Mouse (Mus musculus): ENCODE data around the gene Rufy3.
A peak's percentile ranks its signal among the peaks of the same experiment; 100 is the strongest.
"Not testable (repeated sequence)": the region's sequence is repeated elsewhere in the genome, so short reads cannot be mapped to it uniquely, and the experiment has no call there.

Gene Rufy3

DNA sequence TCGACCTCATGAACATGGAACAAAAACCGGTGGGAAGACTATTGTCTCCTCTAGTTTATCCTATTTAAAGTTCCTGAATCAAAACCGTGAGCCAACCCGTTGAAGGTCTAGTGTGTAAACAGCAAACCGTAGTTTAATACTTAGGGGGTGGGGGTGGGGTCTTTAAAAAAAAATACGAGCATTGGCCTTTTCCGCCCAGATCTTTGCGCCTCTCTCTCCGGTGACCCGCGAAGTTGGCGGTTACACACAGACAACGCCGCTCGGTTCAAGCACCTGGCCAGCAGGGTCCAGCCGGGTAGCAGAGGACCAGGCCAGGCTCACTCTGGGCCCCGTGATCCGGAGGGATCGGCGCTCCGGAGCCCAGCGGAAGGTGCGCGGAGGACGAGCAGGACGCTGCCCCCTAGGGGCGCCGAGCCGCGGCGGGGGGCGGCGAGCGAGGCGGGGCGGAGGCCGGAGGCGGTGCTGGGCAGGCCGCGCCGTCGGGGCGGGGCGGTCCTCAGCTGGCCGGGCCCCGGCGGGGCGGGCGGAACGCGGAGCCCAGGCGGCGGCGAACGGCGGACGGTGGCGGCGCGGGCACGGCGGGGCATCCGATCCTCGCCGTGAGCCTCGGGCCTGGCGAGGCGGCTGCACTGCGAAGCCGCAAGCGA lies at the start of gene Rufy3:
Gene Rufy3, plus strand, starts transcription at position 540 of the 647 bp plus-strand sequence.
- DNase-seq (ENCODE audit: low read depth) = peak; percentile 49

DNA sequence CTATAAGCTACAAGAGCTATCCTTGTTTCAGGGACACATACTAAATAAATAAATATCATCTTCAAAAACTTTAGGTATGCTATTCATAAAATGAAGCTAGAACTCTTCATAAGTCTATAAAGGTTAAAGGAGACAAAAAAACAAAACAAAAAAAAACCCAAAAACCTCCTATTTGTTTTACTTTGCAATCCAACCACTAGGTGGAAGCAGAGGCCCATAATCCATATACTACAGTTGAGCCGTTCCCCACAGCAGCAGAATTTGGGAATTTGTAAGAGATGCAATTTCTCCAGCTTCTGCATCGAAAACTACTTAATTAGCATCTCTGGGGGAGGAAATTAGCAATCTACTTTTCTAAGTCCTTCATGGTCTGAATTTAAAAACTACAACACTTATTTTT lies 45.6 kb upstream of the Rufy3 start:
- DNase-seq (ENCODE audit: low read depth) = peak; percentile 31

DNA sequence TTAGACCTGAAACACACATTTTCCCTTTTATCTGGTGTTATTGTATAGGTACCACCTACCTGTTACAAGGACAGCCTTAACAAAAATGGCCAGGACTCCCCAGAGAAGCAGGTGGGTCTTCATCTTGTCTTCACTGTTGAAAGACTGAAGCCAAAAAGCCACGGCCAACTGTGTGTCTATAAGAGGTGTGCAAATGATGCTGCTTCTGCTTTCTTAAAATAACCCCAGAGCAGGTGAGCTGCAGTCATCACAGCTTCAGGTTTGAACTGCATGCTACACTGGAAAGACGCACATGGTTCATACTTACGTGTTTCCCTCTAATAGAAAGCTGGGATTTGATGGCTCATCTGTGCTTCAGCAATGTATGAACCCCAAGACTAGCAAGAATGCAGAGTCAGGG lies 37.2 kb upstream of the Rufy3 start, which contains the start of gene Jchain:
Gene Jchain, minus strand, starts transcription at position 235 of the 400 bp plus-strand sequence.
- DNase-seq (ENCODE audit: low read depth) = no peak

DNA sequence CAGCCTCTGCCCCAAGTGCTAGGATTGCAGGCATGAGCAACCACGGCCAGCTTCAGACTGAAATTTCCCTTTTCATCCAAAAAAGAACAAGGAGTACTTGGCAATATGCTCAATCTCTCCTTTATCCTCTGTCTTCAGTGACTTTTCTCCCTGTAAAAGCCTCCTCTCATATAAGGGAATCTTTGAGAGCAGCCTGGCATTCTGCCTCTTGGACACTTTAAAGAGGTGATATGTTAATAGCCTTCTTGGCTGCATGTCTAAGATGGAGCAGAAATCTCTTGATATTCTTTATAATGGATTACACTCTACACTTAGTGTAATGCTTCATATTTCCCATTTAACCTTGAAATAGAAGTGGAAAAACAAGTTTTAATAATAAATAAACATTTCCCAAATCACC lies 33.9 kb upstream of the Rufy3 start:
- DNase-seq (ENCODE audit: low read depth) = no peak

DNA sequence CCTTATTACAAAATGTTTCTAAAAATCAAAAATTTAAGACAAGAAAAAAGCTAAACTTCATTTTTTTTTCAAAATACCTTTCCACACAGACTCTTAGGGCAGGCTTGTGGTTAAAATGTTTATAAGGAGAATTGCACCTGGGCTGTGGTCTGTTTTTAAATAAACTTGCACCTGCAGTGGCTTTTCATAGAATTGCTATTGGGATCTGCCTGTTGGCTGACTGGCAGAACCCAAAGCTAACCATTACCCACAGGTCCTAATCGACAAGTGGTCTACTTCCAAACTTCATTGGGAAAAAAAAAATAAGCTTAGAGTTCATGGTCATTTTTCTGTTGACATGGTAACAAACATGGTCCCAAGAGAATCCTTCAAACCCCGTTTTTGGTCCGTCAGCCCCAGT lies 30.1 kb upstream of the Rufy3 start:
- no peak for DNase-seq (ENCODE audit: low read depth)

DNA sequence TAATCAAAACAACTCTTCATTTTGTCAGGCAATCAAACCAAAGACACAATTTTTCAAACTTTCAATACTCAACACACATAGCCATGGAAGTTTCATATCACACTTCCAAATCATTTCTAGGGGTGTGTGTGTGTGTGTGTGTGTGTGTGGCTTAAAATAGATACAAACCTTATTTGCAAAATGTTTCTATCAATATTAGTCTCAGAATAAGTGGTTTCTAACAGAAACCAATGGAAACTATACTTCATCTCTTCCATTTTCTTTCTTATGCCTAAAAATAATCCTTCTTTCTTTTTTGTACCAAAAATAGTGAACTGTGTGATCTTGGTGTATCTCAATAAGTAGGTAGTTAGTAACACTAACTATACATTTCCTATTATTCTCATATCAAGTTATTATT lies 24.0 kb upstream of the Rufy3 start:
- DNase-seq (ENCODE audit: low read depth) = no peak

DNA sequence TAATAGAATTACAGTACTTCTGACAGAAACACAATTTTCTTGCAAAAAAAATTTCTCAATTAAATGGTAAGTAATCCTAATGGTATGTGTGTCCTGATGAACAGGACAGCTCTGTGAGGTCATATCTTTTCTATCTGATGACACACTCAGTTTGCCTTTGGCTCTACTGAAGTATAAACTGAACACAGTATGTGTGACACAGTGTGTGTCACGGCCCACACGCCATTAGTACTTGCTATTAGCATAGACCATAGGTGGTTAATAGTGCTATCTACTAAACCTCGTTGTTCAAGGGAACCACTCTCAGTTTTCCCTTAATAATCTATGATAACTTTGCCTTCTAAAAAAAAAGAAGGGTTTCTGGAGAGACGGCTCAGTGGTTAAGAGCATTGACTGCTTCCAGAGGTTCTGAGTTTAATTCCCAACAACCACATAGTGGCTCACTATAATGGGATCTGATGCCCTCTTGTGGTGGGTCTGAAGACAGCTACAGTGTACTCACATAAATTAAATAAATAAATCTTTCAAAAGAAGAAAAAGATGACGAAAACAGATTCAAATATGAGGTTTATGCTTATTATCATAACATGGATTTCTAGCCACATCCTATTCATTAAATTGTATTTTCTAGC lies 22.1 kb upstream of the Rufy3 start:
- DNase-seq (ENCODE audit: low read depth) = no peak

DNA sequence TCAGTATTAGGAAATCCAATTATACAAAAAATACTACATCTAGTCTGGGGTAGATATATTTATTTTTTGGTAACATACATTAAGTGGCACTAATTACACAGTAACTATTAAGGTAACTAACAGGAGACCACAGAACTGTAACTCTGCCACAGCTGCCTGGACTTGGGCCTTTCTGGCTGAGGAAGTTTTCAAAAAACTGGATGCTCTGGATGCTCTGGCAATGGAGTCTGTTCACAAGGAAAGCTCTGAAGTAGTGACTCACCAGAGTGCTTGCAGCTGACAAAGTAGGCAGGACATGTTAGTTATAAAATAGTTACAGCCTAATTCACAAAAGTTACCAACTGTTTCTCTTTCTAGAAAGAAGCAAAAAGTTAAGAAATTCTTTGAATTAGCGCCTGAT lies 20.4 kb upstream of the Rufy3 start:
- DNase-seq (ENCODE audit: low read depth) = not testable (repeated sequence)

DNA sequence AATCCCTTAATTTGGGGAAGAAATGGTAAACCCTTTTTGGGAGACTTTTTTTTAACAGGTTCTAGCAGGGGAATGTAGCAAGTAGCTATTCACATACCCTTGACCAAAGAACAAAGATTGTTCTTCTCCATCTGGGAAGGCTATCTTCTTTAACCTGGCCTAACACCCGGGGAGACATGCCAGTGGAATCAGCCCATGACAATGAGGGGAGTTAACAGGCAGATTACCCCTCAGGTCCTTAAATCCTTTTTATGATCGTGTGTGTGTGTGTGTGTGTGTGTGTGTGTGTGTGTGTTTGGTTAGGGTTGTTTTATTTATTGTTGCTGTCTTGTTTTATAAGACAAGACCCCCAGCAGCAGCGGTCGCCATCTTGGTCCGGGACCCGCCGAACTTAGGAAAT lies 19.3 kb upstream of the Rufy3 start:
- no peak for DNase-seq (ENCODE audit: low read depth)

DNA sequence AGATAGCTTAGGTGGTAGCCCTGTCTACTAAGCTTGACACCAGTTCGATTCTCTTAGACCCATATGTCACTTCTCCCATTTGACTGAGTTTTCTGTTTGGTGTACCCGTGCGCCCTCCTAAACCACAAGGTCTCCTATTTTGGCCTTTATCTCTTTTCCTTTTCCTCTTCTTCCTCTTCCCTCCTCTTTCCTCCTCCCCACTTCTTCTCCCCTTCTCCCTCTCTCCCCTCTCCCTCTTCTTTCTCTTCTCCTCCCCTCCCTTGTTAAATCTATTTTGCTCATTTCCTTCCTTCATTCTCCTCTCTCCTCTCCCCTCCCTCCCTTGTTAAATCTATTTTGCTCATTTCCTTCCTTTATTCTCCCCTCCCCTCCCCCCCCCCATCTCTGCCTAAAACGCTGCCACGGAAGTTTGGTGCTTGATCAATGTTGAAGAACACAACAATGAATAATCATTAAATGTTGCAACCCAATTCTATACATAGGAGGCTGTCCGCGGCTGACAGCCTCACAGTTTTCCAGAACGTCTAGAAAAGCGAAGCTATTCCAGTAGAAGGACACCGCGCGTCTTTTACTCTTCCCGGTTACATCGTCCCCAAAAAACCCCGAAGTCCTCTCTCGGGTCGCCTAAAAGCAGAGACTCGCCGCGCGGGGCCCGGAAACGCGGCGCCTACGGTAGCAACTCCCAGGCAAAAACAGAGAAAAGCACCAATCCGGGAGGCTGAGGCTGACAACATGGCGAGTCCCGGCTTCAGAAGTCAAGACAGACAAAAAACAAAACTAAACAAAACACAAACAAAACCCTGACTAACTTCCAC lies 11.4 kb upstream of the Rufy3 start:
- DNase-seq (ENCODE audit: low read depth) = no peak

DNA sequence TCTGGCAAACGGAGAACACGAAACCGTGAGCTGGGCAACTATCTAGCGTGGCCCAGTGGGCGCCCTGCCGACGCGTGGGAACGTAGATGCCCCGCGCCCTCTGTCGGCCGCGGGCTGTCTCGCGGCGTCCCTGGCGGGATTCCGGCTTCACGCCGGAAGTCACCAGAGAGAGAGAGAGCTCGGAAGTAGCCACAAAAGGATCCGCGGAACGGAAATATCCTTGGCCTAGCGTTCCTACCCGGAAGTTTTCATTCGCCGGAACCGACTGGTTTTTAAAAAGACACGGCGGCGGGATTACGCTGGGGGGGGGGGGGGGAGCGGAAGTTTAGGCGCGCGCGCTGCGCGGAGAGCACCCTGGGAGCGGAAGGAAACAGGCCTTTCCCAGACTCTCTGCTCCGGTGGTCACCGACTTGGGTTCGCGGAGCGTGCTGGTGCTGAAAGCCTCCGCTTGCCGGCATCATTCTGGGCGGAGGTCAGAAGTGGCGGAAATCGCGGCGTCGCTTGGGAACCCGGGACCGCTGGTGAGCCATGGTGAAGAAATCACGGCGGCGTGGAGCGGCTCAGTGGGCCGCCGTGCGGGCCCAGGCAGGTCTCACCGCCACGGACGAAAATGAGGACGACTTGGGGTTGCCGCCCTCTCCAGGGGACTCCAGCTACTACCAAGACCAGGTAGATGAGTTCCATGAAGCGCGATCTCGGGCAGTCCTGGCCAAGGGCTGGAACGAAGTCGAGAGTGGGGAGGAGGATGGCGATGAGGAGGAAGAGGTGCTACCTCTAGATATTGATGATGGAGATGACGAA lies 10.6 kb upstream of the Rufy3 start, which contains the start of gene Utp3:
Gene Utp3, plus strand, starts transcription at position 377 of the 801 bp plus-strand sequence.
- DNase-seq (ENCODE audit: low read depth) = peak; percentile 99

DNA sequence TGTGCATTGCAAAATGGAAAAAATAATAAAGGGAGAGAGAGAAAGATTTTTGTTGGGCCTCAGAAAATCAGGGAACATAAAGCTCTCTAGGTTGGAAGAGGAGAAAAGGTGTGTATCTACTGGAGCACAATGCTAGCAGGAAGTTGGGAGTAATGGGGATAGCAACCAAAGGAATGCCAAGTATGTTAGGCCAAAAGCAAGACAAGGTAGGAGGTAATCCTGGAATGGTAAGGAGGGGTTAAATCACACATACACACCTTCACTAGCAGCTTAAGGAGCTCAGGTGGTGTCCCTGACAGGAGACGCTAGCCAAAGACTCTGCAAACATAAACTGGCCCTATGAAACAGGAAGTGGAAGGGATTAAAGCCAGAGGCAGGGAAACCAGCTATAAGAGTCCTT lies 5.8 kb upstream of the Rufy3 start:
- DNase-seq (ENCODE audit: low read depth) = no peak

DNA sequence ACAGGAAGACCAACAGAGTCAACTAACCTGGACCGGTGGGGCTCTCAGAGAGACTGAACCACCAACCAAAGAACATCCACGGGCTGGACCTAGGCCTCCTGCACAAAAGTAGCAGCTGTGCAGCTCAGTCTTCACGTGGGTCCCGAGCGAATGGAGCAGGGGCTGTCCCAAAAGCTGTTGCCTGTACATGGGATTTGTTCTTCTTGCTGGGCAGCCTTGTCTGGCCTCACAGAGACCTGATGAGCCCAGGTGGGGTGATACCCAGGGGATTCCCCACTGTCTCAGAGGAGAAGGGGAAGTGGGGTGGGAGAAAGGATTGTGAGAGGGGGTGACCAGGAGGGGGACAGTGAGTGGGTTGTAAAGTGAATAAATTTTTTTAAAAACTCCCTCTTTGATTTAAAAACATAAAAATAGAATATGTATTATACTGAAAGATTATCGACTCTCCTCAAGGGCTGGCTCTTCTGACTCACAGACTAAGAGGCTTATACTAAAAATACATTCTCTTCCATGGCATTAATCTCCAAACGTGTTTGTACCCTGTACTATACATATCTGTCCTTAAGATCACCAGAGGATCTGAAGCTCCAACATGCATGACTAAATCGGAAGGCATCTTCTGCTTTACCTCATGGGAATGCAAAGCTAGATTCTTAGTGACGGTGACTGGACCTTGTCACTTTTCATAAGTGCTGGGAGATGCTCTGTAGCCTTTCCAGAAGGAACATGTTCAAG lies 3.6 kb upstream of the Rufy3 start:
- DNase-seq (ENCODE audit: low read depth) = no peak

DNA sequence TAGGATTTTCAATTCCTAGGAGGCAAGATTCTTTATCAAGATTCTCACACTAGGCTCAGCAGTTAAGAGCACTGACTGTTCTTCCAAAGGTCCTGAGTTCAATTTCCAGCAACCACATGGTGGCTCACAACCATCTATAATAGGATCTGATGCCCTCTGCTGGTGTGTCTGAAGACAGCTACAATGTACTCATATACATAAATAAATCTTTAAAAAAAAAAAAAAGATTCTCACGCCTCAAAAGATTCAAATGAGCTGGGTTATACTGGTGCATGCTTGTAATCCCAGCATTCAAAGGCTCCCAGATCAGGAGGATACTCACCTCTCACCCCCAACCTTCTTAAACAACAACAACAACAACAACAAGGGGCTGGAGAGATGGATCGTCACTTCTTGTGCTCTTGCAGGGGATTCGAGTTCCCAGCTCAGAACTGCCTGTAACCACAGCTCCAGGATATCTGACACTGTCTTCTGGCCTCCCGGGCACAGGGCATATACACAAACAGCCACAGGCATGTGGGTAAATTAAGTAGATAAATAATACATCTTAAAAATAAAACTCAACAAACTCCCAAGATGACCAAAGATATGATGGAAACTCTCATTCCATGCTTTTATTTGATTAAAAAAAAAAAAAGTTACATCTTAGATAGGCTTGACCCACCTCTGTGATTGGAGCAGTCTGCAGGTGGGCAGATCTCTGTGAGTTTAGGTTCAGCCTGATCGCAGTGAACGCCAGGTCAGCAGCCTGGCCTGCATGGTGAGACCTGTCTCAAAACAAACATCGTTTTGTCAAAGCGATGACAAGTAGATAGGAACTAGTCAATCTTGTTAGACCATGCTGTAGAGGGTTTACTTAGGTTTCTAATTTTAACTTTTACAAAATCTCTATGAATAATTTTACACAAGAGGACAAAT lies 1.7 kb upstream of the Rufy3 start:
- DNase-seq (ENCODE audit: low read depth) = no peak

DNA sequence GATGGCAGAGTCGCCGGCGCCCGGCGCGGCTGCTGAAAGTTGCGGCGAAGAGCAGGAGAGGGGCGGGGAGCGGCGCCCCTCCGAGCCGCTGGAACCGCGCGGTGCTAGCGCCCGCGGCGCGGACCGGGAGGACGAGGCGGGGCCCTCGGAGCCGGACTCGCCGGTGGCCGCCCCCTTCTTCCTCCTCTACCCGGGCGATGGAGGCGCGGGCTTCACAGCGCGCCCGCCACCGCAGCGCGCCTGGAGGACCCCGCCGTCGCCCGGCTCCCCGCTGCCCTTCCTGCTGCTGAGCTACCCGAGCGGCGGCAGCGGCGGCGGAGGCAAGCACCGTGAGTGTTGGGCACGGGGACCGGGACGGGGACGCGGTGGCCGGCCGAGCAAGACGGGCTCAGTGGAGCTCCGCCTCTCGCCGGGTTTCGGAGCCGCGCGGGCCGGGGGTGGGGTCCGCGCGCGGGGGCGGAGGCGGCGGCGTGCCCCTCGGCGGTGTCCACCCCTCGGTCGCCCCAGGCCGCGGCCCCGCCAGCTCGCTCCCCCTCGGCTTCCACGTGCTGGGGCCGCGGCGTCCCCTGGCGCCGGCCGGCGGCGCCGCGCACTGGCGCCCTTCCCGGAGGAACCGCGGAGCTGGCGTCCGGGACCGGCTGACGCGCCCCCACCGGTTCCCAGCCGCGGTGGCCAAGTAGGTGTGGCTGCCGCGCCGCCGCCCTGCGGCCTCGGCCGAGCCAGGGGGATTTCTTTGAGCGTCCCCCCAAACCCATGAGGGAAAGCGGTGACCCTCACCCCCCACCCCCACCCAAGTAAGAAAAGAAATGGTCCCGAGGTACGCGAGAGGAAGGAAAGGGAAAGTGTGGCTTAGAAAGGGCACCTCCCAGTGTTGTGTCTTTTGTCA lies 551 bp downstream of the Rufy3 start:
- no peak for DNase-seq (ENCODE audit: low read depth)

DNA sequence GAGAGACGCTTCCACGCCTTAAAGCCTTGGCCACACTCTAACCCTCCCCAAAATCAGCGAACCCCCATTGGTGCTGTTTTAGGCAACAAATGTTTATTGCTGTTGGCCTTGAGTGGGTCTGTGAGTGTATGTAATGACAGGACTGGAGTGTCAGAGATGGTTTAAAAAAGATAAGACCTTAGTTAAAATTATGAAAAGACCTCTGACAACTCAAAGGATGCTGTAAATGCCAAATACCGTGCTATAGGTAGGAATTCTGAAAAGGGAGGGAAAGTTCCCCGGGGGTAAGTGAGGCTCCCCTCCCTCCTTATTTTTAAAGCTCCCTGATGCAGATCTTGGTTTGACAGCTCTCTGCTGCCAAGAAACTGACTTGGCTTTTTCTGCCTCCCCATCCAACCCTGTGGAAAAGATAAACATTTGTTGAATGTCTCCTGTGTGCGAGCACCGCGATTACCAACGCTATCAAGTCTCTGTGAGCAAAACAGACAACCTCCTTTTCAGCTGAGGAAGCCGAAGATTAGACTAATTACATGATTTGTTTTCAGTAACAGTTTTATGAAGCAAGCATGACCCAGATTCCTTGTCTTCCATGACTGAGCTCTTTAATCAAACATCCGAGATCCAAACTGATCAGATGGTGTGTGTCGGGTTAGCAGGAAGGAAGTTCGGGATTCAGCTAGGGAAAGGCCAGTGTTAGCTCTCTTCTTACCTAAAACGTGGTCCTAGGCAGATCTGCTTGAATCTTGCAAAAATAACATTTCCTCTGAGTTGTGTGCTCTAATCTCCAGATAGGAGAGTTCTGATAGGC lies 1.4 kb downstream of the Rufy3 start:
- DNase-seq (ENCODE audit: low read depth) = no peak

DNA sequence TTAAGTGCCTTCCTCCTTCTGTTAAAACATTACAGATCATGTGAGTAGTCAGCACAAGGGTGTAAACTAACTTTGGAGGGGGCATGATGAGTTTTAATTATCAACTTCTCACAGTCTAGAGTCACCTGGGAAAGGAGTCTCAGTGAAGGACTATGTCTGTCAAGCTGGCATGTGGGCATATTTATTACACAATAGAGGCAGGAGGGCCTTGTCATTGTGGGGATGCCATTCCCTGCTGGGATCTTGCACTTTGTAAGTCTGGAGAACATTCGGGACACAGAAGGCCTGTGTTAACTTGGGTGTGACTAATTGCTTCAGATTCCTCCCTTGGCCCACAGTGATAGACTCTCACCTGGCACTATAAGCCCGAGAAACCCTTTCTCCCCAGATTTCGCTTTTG lies 4.7 kb downstream of the Rufy3 start:
- DNase-seq (ENCODE audit: low read depth) = no peak

DNA sequence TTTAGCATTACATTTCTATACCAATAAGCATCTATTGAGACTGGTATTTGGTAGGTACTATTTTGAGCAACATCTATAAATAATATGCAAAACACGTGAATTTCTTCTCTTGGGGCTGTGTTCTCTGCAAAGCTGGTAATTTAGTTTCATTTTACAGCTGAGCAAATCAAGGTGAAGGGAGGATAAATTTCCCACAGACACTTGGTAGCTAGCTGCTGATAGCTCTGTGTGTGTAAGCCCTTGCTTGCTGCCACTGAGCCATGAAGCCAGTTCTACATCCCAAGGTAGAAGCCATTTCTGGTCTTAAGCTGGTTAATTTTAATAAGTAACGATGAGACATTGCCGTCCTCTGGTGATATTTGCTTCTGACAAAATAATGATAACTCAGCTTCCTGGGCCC lies 10.0 kb downstream of the Rufy3 start:
- no peak for DNase-seq (ENCODE audit: low read depth)

Data from c-Kit-positive CD71-negative TER-119-negative erythroid progenitor cells, embryonic 14.5 days (primary cell).